Mouse (Mus musculus): Measurements from ENCODE around the gene Tpra1.

Gene Tpra1

DNA sequence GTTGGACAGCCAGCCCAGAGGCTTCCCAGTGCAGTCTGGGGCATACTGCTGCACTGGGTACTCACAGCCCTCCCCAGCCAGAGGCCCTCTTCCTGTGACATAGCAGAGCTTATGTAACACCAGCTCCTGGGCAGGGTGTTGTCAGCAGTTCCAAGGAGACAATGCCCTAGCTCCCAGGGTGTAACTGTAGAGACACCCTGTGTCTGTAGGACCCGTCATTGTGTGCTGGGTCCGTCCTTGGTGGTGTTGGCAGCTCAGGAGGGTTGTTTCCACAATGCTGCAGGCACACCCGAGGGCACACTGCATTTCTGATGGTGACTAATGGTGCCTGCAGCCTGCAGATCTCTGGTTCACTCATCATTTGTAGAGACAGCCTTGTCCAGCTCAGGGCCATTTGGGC, 24.8 kb downstream of the Tpra1 start:
- CTCF ChIA-PET: interaction anchor here (1.0 to 1.4 kb wide), 2 partner anchors 173 to 625 kb away, joined by 3 read pairs; no protein-coding TSS in a partner anchor

DNA sequence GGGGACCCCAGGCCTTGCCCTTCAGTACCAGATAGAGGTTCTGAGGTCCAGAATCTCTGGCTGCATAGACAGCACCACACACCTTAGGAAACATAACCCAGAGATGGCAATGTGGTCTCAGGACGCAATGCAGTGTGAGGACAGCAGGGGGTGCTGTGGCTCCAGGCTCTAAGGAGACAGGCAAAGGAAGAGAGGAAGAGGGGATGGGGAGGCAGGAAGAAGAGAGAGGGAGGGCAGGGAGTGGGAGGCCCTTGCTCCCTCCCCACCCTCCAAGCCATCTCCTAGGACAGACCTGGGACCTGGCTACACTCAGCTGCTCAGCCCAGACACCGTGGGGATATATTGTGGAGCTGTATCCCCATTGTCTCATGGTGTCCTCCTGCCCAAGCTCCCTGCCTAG, 25.5 kb downstream of the Tpra1 start:
- CTCF ChIA-PET: interaction anchor here (0.5 to 1.4 kb wide), 3 partner anchors 16 to 625 kb away, joined by 3 to 5 read pairs (median 3); no protein-coding TSS in a partner anchor

GRCm38 (mm10) chr6:88928026-88928425, 26.0 kb downstream of the Tpra1 start:
- CTCF ChIA-PET: interaction anchor here (0.6 to 1.4 kb wide), 2 partner anchors 15 to 624 kb away, joined by 3 to 5 read pairs; no protein-coding TSS in a partner anchor

- CTCF ChIA-PET: interaction anchor here (0.6 kb wide), 1 partner anchor 29 kb away, joined by 3 read pairs; no protein-coding TSS in a partner anchor
These were observed 26.5 kb downstream of the Tpra1 start for GRCm38 (mm10) chr6:88928576-88928975.

DNA sequence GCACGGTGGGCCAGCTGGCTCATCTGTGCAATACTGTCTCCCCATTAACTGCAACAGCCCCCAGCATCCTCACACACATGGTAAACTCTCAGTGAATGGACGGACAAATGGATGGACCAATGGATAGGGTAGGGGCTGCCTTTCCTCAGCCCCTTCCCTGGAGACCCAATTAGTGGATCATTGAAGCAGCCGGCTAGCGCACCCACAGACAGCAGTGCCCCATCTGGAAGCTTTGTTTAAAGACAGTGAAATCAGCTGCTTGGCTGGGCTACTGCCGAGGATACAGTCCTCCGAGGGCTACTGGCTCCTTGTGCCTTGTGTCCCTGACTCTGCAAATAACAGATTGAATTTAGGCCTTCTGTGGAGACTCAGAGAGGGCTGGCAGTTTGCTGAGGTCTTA, 27.4 kb downstream of the Tpra1 start:
- CTCF ChIA-PET: no interaction called here

DNA sequence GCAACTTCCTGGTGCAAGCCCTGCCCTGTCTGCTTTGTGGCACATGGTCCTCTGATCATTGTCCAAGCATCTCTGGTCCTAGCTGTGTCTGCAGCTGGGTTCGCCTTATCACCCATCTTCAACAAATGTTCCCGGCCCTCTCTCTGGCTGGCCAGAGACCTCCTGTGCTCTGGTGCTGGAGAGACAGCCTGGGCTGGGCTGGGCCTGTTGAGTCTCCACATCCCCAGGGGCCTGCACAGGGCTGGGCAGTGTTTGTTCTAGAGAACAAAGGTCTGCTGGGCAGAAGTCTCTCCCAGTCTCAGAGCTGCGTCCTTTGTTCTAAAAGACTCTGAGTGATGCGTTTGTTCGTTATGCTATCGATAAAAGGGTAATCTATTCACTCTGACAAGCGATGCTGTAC, 28.0 kb downstream of the Tpra1 start:
- CTCF ChIA-PET: no interaction called here

- CTCF ChIA-PET: no interaction called here
These were observed 29.4 kb downstream of the Tpra1 start for GRCm38 (mm10) chr6:88931449-88931848.

DNA sequence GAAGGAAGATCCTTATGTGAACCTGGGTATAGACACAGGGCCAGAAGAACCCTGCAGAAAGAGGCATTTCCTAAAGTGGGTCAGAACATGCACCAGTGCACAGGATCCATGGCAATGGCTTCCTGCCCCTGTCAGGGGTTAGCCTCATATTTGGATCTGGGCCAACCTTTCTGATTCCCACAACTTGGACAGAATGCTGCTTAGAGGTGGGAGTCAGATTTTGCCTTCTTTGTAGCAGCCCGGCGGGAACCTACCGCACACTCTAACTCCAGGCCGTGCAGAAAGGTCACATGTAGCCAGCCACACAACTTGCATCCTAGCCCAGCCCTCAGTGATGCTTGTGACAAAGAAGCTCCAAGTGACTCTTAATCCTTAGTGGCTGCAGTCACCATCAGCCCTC, 32.1 kb downstream of the Tpra1 start:
- CTCF ChIA-PET: no interaction called here

- CTCF ChIA-PET: no interaction called here
These were observed 32.8 kb downstream of the Tpra1 start for GRCm38 (mm10) chr6:88934816-88935215.

GRCm38 (mm10) chr6:88935735-88936276, 33.8 kb downstream of the Tpra1 start:
- CTCF ChIA-PET: no interaction called here

DNA sequence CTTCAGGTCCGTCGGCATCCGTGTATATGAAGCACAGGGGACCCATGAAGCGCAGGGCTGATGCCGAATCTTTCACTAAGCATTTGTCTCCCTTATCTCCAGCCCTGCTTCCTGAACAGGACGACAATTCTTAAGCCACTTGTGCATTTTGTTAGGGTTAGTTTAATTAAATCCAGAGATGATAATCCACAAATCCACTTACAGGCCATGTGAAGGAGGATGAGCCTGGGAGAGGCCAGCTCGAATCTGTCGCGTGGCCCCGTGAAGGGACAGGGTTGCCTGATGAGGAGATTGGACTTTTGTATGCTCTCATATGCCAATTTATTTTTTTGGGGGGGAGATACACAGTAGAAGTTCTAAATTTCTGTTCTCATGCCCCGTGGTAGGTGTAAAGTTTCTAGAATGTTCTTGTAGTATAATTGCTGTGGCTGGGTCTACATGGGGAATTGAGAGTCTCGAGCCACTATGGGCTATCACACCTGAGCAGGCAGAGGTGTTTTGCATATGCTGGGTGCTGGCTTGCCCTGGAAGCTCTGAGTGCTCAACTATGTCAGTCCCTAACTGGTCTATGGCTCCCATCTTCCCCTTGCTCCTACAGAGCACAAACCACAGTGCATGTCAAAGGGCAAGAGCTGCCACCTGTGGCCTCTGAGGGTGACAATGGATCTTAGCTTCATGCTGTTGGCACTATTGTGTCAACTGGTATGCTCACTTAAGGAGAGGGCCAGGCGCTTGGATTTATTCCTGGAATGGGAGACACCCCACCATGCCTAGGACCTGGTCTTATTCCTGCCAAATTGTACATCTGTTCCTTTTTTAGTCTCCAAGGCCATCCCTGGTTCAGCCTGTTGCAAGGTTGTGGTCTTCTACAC, 34.5 kb downstream of the Tpra1 start:
- CTCF ChIA-PET: interaction anchor here (0.5 kb wide), 1 partner anchor 671 kb away, joined by 3 read pairs; no protein-coding TSS in a partner anchor

DNA sequence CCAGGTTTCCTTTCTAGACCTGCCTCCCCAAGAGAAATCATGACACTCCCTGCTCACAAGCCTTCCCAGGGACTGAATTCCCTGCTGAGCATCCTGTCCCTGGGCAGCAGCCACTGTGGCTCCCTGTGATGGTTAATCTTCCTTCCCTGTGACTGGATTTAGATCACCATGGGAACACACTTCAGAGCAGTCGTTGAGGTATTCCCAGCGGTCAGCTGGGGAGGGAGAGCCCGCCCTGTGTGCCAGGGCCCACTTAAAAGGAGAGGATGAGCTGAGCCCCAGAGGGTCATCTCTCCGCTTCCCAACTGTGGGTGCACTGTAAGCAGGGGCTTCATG, 35.1 kb downstream of the Tpra1 start:
- CTCF ChIA-PET: interaction anchor here (0.5 kb wide), 1 partner anchor 670 kb away, joined by 3 read pairs; no protein-coding TSS in a partner anchor

DNA sequence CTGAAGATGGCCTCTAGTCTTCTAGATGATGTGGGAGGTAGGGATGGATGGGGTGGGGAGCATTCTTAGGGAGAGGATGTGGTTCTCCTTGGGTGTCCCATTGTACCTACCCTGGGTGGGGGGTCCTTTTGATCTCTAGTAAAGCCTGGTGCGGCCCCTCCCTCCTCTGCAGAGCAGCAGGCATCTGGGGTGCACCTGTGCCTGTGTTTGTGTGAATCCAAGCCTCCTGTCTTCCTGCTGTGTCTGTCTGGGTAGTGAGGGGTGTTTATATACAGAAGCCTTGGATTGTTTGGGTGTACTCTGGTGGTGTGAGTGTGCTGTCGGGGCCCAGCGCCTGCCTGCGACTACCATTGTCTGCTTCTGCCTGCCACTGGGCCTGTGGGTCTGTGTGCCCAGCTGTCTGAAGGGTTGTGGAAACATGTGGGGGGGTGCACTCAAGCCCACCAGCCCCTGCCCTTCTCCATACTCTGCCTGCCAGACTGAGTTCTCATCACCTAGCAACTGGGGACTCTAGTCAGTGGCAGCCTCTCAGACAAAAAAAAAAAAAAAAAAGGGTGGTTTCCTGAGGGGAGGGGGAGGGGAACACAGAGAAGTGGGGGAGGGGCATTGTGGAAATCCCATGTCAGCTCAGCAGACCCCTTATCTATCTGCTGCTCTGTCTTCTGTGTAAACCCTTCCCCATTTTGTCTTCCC, 36.1 kb downstream of the Tpra1 start:
- CTCF ChIA-PET: no interaction called here

DNA sequence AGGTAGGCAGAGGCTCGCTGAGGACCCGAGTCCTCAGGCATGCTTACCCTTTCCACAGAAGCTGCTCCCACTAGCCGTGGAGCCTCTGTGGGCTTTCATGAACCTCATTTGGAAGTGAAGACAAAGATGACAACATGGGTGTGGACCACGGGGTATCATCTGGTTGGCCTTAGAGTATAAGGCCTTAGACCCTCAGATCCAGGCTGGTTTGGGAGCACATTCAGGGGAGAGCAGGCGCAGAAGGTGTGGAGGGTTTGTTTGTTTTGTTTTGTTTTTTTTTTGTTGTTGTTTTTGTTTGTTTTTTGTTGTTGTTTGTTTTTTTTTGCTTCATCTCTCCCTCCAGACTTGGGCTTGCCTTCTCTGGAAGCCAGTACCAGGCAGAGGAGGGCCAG, 36.6 kb downstream of the Tpra1 start:
- CTCF ChIA-PET: no interaction called here

- CTCF ChIA-PET: interaction anchor here (0.6 kb wide), 1 partner anchor 386 kb away, joined by 6 read pairs; no protein-coding TSS in a partner anchor
These were observed 37.4 kb downstream of the Tpra1 start for GRCm38 (mm10) chr6:88939281-88940089.

DNA sequence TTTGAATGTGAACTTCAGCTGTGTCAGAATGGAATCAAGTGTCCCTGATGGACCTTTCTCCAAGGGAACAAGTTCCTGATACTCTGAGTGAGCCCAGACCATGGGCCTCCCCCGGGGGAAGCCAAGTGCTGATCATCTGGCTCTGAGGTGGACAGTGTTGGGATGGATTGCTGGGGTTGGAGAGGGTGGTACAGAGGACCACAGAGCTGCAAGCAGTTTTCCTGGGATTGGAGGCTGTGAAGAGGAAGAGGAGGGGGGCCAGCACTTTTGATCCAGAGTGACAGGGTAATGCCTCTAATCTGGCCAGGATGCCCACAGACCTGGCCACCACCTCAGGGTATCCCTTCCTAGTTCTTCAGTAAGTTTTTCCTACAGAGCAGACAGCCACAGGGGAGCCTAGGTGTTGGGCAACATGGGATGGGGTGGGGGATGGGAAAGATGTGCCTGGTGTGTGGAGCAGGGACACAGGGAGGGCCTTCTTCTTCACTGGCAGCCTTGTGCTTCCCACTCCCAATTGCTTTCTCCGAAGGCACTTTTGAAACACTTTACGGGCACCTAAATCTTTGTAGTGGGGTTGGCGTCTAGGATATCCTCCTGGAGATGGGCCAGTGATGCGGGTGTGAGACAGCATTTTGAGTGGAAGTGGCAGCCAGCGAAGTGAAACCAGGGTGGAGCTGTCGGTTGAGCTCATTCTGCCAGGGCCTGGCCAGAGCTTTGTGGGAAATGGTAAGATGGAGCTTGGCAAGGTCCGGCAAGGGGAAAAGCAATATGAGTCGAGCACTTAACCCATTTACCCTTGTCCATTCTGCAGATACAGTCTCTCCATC, 38.3 kb downstream of the Tpra1 start:
- CTCF ChIA-PET: no interaction called here

DNA sequence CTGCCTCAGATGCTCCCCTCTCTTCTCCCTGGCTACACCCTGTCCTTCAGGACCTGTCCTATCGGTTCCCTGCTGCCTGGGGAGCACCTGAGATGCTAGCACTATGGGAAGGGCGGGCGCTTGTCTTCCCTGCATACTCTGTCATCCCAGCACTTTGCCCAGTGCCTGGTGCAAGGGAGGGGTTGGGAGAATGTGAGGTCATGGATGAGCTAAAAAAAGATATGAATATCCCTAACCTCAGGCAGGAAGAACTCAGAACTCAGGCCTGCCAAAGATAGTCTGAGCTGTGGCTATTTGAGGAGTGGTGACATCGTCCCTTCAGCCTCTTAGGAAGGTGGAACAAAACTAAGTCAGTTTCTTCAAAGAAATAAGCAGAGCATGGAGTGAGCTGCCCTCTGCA, 39.6 kb downstream of the Tpra1 start:
- CTCF ChIA-PET: no interaction called here

GRCm38 (mm10) chr6:88942595-88942994, 40.5 kb downstream of the Tpra1 start:
- CTCF ChIA-PET: no interaction called here

DNA sequence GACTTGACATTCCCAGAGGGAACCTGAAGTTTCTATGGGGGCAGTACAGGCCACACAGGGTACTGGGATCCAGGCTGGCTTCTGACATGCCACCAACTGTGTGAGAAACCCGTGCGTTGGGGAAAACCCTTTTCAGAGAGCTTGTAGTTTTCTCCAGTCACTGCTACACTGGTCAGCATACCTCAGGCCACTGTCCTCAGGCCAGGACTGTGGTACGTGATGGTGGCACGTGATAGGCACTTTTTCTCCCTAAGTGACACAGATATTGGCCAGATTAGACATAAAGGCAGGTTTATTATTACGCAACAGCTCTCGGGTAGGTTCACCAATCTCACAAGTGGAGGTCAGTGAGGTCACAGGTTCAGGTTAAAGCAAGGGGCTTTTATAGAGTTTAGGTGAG, 41.6 kb downstream of the Tpra1 start:
- CTCF ChIA-PET: interaction anchor here (0.7 kb wide), 1 partner anchor 16 kb away, joined by 5 read pairs; no protein-coding TSS in a partner anchor

- CTCF ChIA-PET: no interaction called here
These were observed 44.4 kb downstream of the Tpra1 start for GRCm38 (mm10) chr6:88946442-88946841.

DNA sequence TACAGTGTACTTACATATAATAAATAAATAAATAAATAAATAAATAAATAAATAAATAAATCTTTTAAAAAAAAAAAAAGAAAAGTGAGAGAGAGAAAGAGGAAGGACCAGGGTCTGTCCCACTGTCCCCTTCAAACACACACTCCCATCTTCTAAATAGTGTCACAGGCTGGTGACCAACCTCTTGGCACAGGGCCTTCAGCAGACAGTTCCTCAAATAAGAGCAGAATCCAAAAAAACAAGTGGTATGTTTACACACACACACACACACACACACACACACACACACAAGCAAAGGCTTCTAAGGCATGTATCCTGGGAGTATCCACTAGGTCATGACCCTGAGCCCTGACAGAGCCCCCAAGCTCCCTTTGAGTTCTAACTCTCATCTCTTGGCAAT, 45.7 kb downstream of the Tpra1 start:
- CTCF ChIA-PET: no interaction called here
